Comparison of ENCODE assay signal across 10 mouse cellular contexts in genomic region chr15:79914357-79914756, GRCm38 (mm10). TPM values are rescaled to one million over a fixed set of nuclear protein-coding genes. Genes with fewer than 3 reads are reported as not detected.
A peak's percentile ranks its signal among the peaks of the same experiment; 100 is the strongest.
DNase-seq lines count a peak whose midpoint lies in the region; ATAC-seq and TF ChIP-seq lines count a peak whose summit lies in the region.
"Had no signal": no experiment of that assay in that cellular context is flagged by ENCODE, and none has a peak within 500 bp of the region (broad histone marks: within the 10 kb centered on the region; RNA-seq: fewer than 3 reads in every experiment).

No protein-coding gene starts in this region.

- H3K4me3 ChIP-seq in kidney, postnatal 0 days (replicated peaks; ENCODE audit: low read depth, low read length): no peak overlapping the region
- H3K4me3 ChIP-seq: neural tube, embryonic 15.5 days had no signal

- 76% methylated on average over 3 of the region's 3 CpGs for WGBS in kidney, postnatal 0 days

- H3K4me1 ChIP-seq in kidney, postnatal 0 days (replicated peaks; ENCODE audit: insufficient read depth, low read length): no peaks in the 10 kb centered on the region
- H3K4me1 ChIP-seq: neural tube, embryonic 15.5 days had no signal

- no peak overlapping the region for H3K9ac ChIP-seq in kidney, postnatal 0 days (ENCODE audit: low read depth, low read length)
- H3K9ac ChIP-seq: neural tube, embryonic 15.5 days had no signal

- H3K9me3 ChIP-seq in kidney, postnatal 0 days (replicated peaks; ENCODE audit: low read length): no peaks in the 10 kb centered on the region
- H3K9me3 ChIP-seq: neural tube, embryonic 15.5 days had no signal

- H3K4me2 ChIP-seq in kidney, postnatal 0 days (ENCODE audit: low read length): no peak overlapping the region
- H3K4me2 ChIP-seq: neural tube, embryonic 15.5 days had no signal

- H3K36me3 ChIP-seq in kidney, postnatal 0 days (ENCODE audit: insufficient read depth, low read length): no peaks in the 10 kb centered on the region

- no peak overlapping the region for H3K27ac ChIP-seq in kidney, postnatal 0 days
- H3K27ac ChIP-seq: neural tube, embryonic 15.5 days had no signal

- no peak for ATAC-seq in kidney, postnatal 0 days (replicated peaks; ENCODE audit: low FRiP score, low read depth)
- no peak for ATAC-seq in megakaryocyte, adult 5-6 weeks (ENCODE audit: poor library complexity, severe bottlenecking)

- no peak for DNase-seq in kidney, postnatal 0 days (ENCODE audit: low spot score)
- DNase-seq in kidney, adult 8-10 months: no peak
- DNase-seq in thymus, postnatal 0 days (ENCODE audit: low spot score): peak; percentile 34
- no peak for DNase-seq in thymus, adult 18-20 months
- peak; percentile 70 for DNase-seq in brain, embryonic 14.5 days (ENCODE audit: low read depth)
- no peak for DNase-seq in testis, postnatal 10 days (ENCODE audit: low spot score)
- DNase-seq: heart, adult 18-20 months; layer of hippocampus, adult 9-11 months had no signal

- H3K27me3 ChIP-seq in kidney, postnatal 0 days (ENCODE audit: insufficient read depth, low read length): no peaks in the 10 kb centered on the region
- H3K27me3 ChIP-seq: neural tube, embryonic 15.5 days had no signal

- TF ChIP-seq CTCF in kidney, postnatal 0 days (IDR thresholded peaks at IDR 0.05; ENCODE audit: low read depth): peak; percentile 56
- no peak for TF ChIP-seq CTCF in brain, embryonic 14.5 days (IDR thresholded peaks at IDR 0.05; ENCODE audit: borderline replicate concordance, extremely low read depth, insufficient read depth, insufficient read length)

- no peak for TF ChIP-seq POLR2A in brain, embryonic 14.5 days (IDR thresholded peaks at IDR 0.05; ENCODE audit: borderline replicate concordance, extremely low read depth, insufficient read depth, insufficient read length, poor library complexity, severe bottlenecking)

RNA-seq across cellular contexts. Expression of gene Apobec3, which starts 22.9 kb away (rescaled TPM):
- 26.1 and 26.4 TPM in 2 replicates for polyA plus RNA-seq in kidney, postnatal 0 days (2015; fragmentation: Nextera tagmentation; extraction: Ambion mirVana)
- 149 and 159 TPM in 2 replicates for polyA plus RNA-seq in thymus, postnatal 0 days (2015; fragmentation: Nextera tagmentation; extraction: Ambion mirVana)
- polyA plus RNA-seq in brain, embryonic 14.5 days (2012; rRNA removed): 4.7 and 5.6 TPM in 2 replicates
- total RNA-seq in megakaryocyte, adult 5-6 weeks (2015): 129 and 148 TPM in 2 replicates
- total RNA-seq in megakaryocyte, adult 5-6 weeks (2017): 124 and 125 TPM in 2 replicates

RNA-seq across cellular contexts. Expression of gene Cbx7, which starts 56.6 kb away (rescaled TPM):
- 4.5 and 4.6 TPM in 2 replicates for polyA plus RNA-seq in kidney, postnatal 0 days (2015; fragmentation: Nextera tagmentation; extraction: Ambion mirVana)
- polyA plus RNA-seq in thymus, postnatal 0 days (2015; fragmentation: Nextera tagmentation; extraction: Ambion mirVana): 8.3 and 10.1 TPM in 2 replicates
- 10.9 and 14.4 TPM in 2 replicates for polyA plus RNA-seq in brain, embryonic 14.5 days (2012; rRNA removed)
- total RNA-seq in megakaryocyte, adult 5-6 weeks (2015): 4.9 and 5.5 TPM in 2 replicates
- total RNA-seq in megakaryocyte, adult 5-6 weeks (2017): 3.9 and 7.0 TPM in 2 replicates

Comparison
In these comparisons a context has a peak if more than half of its experiments do, and no peak if none do; other contexts are left out.
1. DNase-seq: peak in thymus, postnatal 0 days (single experiment) and brain, embryonic 14.5 days (single experiment); none in kidney, postnatal 0 days (single experiment), kidney, adult 8-10 months (0 of 2), thymus, adult 18-20 months (0 of 2) and testis, postnatal 10 days (single experiment).